Mouse (Mus musculus): ENCODE results near the gene Fstl4. TPM values are rescaled to one million over a fixed set of nuclear protein-coding genes. Genes with fewer than 3 reads are reported as not detected.

Gene Fstl4
- polyA plus RNA-seq, 1 experiment = not detected

DNA sequence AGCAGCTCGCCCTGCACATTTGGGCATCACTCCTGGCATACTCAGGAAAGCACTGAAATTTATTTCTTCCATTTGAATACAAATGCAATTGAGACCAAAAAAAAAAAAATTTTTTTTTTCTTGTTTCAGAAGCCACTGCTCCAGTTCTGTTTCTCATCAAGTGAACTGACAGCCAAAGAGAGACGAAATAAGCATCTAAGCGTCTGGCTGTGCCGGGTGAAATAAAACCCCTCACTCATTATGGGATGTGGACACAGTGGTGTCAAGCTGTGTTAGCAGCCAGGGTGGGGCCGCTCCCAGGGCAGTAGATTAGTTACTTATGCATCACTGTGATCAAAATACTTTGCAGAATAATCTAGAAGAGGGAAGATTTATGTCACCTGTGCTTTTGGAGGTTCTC, 327.2 kb downstream of the Fstl4 start:
- H3K27me3 ChIP-seq (ENCODE audit: control insufficient read depth, insufficient read depth, insufficient read length) = peaks cover 34% of the 10 kb centered on the region
- no peak overlapping the region for H3K4me3 ChIP-seq (ENCODE audit: insufficient read depth, poor library complexity, severe bottlenecking)
- no peaks in the 10 kb centered on the region for H3K36me3 ChIP-seq (ENCODE audit: control insufficient read depth, insufficient read depth)
- no peaks in the 10 kb centered on the region for H3K79me3 ChIP-seq (ENCODE audit: low read depth)
- no peak overlapping the region for H3ac ChIP-seq (ENCODE audit: control insufficient read depth, insufficient read length, low read depth)
- no peaks in the 10 kb centered on the region for H3K79me2 ChIP-seq (ENCODE audit: control insufficient read depth, insufficient read depth)
- no peak for TF ChIP-seq USF1 (IDR thresholded peaks at IDR 0.05; ENCODE audit: low read depth)
- TF ChIP-seq MAX (IDR thresholded peaks at IDR 0.05) = no peak
- TF ChIP-seq CEBPB (IDR thresholded peaks at IDR 0.05; ENCODE audit: low read depth) = no peak
- no peak for TF ChIP-seq MYOD1 (IDR thresholded peaks at IDR 0.05; ENCODE audit: control insufficient read depth, insufficient read length, low read depth)

DNA sequence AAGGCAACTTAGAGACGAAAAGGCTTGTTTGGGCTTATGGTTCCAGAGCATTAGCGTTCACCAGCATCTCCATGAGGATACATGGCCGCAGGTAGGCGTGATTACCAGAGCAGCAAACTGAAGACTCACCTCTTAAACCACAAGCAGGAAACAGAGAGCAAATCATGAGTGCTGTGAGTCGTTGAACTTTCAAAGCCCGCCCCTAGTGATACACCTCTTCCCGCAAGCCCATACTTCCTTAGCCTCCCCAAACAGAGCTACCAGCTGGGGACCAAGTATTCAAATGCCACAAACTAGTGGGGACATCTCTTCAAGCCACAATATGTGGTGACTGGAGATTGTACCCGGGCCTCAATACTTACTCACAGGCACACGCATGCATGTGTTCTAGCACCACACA, 332.4 kb downstream of the Fstl4 start:
- Histone ChIP-seq H3K79me2 (ENCODE audit: control insufficient read depth, insufficient read depth) (no peaks in the 10 kb centered on the region), H3K79me3 (ENCODE audit: low read depth) (no peaks in the 10 kb centered on the region), H3K27me3 (ENCODE audit: control insufficient read depth, insufficient read depth, insufficient read length) (peaks cover 51% of the 10 kb centered on the region), H3K36me3 (ENCODE audit: control insufficient read depth, insufficient read depth) (no peaks in the 10 kb centered on the region), H3K4me3 (ENCODE audit: insufficient read depth, poor library complexity, severe bottlenecking) (no peak overlapping the region), H3ac (ENCODE audit: control insufficient read depth, insufficient read length, low read depth) (no peak overlapping the region)
- no peak for TF ChIP-seq CEBPB (IDR thresholded peaks at IDR 0.05; ENCODE audit: low read depth)

DNA sequence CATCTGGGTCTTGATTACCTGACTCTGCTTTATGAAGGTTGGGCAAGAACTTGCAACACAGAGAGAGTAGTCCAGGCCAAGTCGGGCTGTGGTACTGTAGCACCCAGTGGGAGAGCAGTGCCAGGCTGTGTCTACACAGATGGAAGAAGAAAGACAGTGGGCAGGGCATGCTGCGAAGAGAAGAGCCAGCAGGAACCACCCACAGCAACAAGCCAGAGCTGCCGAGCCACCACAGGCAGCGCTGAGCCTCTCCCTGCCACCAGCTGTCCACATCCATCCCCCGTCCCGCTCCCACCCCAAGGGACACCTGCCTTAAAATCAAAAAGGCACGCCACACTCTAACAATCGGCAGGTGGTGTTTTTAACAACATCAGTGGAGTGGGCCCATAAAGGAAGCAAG, 332.9 kb downstream of the Fstl4 start:
- Histone ChIP-seq H3K79me2 (ENCODE audit: control insufficient read depth, insufficient read depth) (no peaks in the 10 kb centered on the region), H3K4me3 (ENCODE audit: insufficient read depth, poor library complexity, severe bottlenecking) (no peak overlapping the region), H3K27me3 (ENCODE audit: control insufficient read depth, insufficient read depth, insufficient read length) (peaks cover 53% of the 10 kb centered on the region), H3K79me3 (ENCODE audit: low read depth) (no peaks in the 10 kb centered on the region), H3ac (ENCODE audit: control insufficient read depth, insufficient read length, low read depth) (no peak overlapping the region), H3K36me3 (ENCODE audit: control insufficient read depth, insufficient read depth) (no peaks in the 10 kb centered on the region)
- no peak for TF ChIP-seq USF1 (IDR thresholded peaks at IDR 0.05; ENCODE audit: low read depth)

DNA sequence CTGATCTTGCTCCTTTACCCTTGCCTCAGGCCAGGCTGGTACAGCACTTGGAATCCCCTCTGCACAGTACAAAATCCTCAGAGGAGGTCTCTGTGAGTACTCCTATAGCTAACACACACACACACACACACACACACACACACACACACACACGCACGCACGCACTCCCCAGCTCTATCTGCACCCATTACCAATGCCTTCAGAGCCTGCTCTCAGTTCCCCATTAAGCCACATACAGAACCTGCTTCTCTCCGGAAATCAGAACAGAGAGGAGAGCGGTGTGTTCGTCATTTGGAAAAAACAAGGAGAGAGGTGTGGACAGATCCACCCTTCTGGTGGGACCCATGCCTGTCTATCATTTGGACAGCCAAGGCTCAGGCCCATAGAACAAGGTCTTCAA, 333.4 kb downstream of the Fstl4 start:
- no peak overlapping the region for H3ac ChIP-seq (ENCODE audit: control insufficient read depth, insufficient read length, low read depth)
- peaks cover 54% of the 10 kb centered on the region for H3K27me3 ChIP-seq (ENCODE audit: control insufficient read depth, insufficient read depth, insufficient read length)
- no peaks in the 10 kb centered on the region for H3K79me2 ChIP-seq (ENCODE audit: control insufficient read depth, insufficient read depth)
- no peak overlapping the region for H3K4me3 ChIP-seq (ENCODE audit: insufficient read depth, poor library complexity, severe bottlenecking)
- no peaks in the 10 kb centered on the region for H3K79me3 ChIP-seq (ENCODE audit: low read depth)
- H3K36me3 ChIP-seq (ENCODE audit: control insufficient read depth, insufficient read depth) = no peaks in the 10 kb centered on the region
- no peak for TF ChIP-seq MAX (IDR thresholded peaks at IDR 0.05)

DNA sequence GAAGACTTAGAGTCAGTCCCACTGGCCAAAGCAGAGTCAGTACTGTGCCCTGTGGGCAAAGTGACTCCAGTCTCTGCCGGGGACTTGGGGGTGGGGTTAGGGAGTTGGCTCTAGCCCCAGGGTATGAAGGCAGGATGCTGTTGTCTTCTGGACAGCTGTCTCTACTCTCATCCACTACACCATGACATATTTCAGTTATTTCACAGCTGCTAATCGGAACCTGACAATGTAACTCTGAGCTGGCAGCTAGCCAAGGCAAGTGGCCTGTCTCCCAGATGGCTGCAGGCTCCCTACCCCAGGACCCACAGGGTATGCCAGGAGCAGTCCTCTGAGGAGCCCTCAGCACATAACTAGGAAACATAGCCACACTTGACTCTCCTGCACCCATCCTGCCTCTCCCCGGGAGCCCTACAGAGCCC, 334.4 kb downstream of the Fstl4 start:
- Histone ChIP-seq H3K79me3 (ENCODE audit: low read depth) (no peaks in the 10 kb centered on the region), H3K79me2 (ENCODE audit: control insufficient read depth, insufficient read depth) (no peaks in the 10 kb centered on the region), H3K4me3 (ENCODE audit: insufficient read depth, poor library complexity, severe bottlenecking) (no peak overlapping the region), H3K27me3 (ENCODE audit: control insufficient read depth, insufficient read depth, insufficient read length) (peaks cover 60% of the 10 kb centered on the region), H3ac (ENCODE audit: control insufficient read depth, insufficient read length, low read depth) (no peak overlapping the region), H3K36me3 (ENCODE audit: control insufficient read depth, insufficient read depth) (no peaks in the 10 kb centered on the region)
- TF ChIP-seq USF1 (IDR thresholded peaks at IDR 0.05; ENCODE audit: low read depth) = no peak

DNA sequence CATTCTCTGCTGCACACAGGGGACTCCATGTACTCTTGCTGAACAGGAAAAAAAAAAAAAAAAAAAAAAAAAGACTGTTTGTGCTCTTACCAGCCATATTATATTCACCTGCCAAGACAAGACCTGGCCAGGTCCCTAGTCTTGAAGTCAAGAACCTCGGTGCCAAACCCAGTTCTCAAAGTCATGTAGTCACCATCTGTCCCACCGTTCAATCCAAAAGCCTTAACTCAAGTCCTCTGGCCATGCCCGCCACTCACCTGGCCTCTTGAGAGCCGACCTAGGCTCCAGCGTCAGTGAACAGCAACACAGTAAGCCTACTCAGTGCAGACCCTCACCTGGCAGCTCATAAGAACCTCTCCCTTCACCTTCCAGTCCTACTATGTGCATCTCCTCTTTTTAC, 334.9 kb downstream of the Fstl4 start:
- Histone ChIP-seq H3ac (ENCODE audit: control insufficient read depth, insufficient read length, low read depth) (no peak overlapping the region), H3K27me3 (ENCODE audit: control insufficient read depth, insufficient read depth, insufficient read length) (peaks cover 60% of the 10 kb centered on the region), H3K79me3 (ENCODE audit: low read depth) (no peaks in the 10 kb centered on the region), H3K4me3 (ENCODE audit: insufficient read depth, poor library complexity, severe bottlenecking) (no peak overlapping the region), H3K79me2 (ENCODE audit: control insufficient read depth, insufficient read depth) (no peaks in the 10 kb centered on the region), H3K36me3 (ENCODE audit: control insufficient read depth, insufficient read depth) (no peaks in the 10 kb centered on the region)
- TF ChIP-seq FOSL1 (IDR thresholded peaks at IDR 0.05; ENCODE audit: insufficient read depth, low read length, poor library complexity, severe bottlenecking) = no peak
- no peak for TF ChIP-seq MAX (IDR thresholded peaks at IDR 0.05)
- no peak for TF ChIP-seq CEBPB (IDR thresholded peaks at IDR 0.05; ENCODE audit: low read depth)
- no peak for TF ChIP-seq MYOD1 (IDR thresholded peaks at IDR 0.05; ENCODE audit: control insufficient read depth, insufficient read length, low read depth)
- no peak for TF ChIP-seq USF1 (IDR thresholded peaks at IDR 0.05; ENCODE audit: low read depth)
- no peak for TF ChIP-seq MYOG (IDR thresholded peaks at IDR 0.05; ENCODE audit: control insufficient read depth, extremely low read depth, insufficient read length)
- no peak for TF ChIP-seq CTCF (IDR thresholded peaks at IDR 0.05; ENCODE audit: control insufficient read depth, insufficient read depth, insufficient read length)

DNA sequence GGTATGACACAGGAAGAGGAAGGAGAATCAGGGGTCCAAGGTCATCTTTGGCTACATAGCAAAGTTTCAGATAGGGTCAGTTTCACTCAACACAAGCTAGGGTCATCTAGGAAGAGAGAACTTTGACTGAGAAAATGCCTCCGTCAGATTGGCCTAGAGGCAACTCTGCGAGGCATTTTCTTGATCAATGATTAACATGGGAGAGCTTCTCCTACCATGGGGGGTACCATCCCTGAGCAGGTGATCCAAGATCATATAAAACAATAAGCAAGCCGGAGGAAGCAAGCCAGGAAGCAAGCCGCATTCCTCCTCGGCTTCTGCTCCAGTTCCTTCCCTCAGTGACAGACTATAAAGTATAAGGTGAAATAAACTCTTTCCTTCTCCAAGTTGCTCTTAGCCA, 337.3 kb downstream of the Fstl4 start:
- Histone ChIP-seq H3K4me3 (ENCODE audit: insufficient read depth, poor library complexity, severe bottlenecking) (no peak overlapping the region), H3K36me3 (ENCODE audit: control insufficient read depth, insufficient read depth) (no peaks in the 10 kb centered on the region), H3K79me2 (ENCODE audit: control insufficient read depth, insufficient read depth) (no peaks in the 10 kb centered on the region), H3K79me3 (ENCODE audit: low read depth) (no peaks in the 10 kb centered on the region), H3ac (ENCODE audit: control insufficient read depth, insufficient read length, low read depth) (no peak overlapping the region), H3K27me3 (ENCODE audit: control insufficient read depth, insufficient read depth, insufficient read length) (peaks cover 49% of the 10 kb centered on the region)
- TF ChIP-seq MAX (IDR thresholded peaks at IDR 0.05) = no peak
- TF ChIP-seq USF1 (IDR thresholded peaks at IDR 0.05; ENCODE audit: low read depth) = no peak
- TF ChIP-seq FOSL1 (IDR thresholded peaks at IDR 0.05; ENCODE audit: insufficient read depth, low read length, poor library complexity, severe bottlenecking) = no peak
- no peak for TF ChIP-seq MYOD1 (IDR thresholded peaks at IDR 0.05; ENCODE audit: control insufficient read depth, insufficient read length, low read depth)
- TF ChIP-seq CTCF (IDR thresholded peaks at IDR 0.05; ENCODE audit: control insufficient read depth, insufficient read depth, insufficient read length) = no peak
- no peak for TF ChIP-seq MYOG (IDR thresholded peaks at IDR 0.05; ENCODE audit: control insufficient read depth, extremely low read depth, insufficient read length)
- no peak for TF ChIP-seq CEBPB (IDR thresholded peaks at IDR 0.05; ENCODE audit: low read depth)
